Mouse (Mus musculus): Measurements from ENCODE around the gene Olfr1440.

Gene Olfr1440

GRCm38 (mm10) chr19:12386979-12387378, at the start of gene Olfr1440:
Gene Olfr1440 (plus strand): TSS chr19:12387279.
- in situ Hi-C loops (cut with MseI, MboI) = no loop called here

- in situ Hi-C loops (cut with MseI, MboI) = no loop called here
Measured at GRCm38 (mm10) chr19:12373004-12373403, 14.1 kb upstream of the Olfr1440 start.

- in situ Hi-C loops (cut with MseI, MboI) = no loop called here
Measured at GRCm38 (mm10) chr19:12374465-12375025, 12.5 kb upstream of the Olfr1440 start.

- in situ Hi-C loops (cut with MseI, MboI) = loop anchor here in 1 of 2 experiments (10.0 kb wide), 1 partner anchor 279 kb away; no protein-coding TSS in a partner anchor
Measured at GRCm38 (mm10) chr19:12413737-12414136, 26.7 kb downstream of the Olfr1440 start.

GRCm38 (mm10) chr19:12417361-12417760, 30.3 kb downstream of the Olfr1440 start, which contains the start of gene Olfr1441:
Gene Olfr1441 (plus strand): TSS chr19:12417433.
- in situ Hi-C loops (cut with MseI, MboI) = loop anchor here in 1 of 2 experiments (10.0 kb wide), 1 partner anchor 283 kb away; no protein-coding TSS in a partner anchor

GRCm38 (mm10) chr19:12418312-12418711, 31.2 kb downstream of the Olfr1440 start:
- in situ Hi-C loops (cut with MseI, MboI) = loop anchor here in 1 of 2 experiments (10.0 kb wide), 1 partner anchor 284 kb away; no protein-coding TSS in a partner anchor

- in situ Hi-C loops (cut with MseI, MboI) = loop anchor here in 1 of 2 experiments (10.0 kb wide), 1 partner anchor 286 kb away; no protein-coding TSS in a partner anchor
Measured at GRCm38 (mm10) chr19:12420555-12420954, 33.5 kb downstream of the Olfr1440 start.

GRCm38 (mm10) chr19:12421680-12422079, 34.6 kb downstream of the Olfr1440 start:
- in situ Hi-C loops (cut with MseI, MboI) = loop anchor here in 1 of 2 experiments (10.0 kb wide), 1 partner anchor 287 kb away; no protein-coding TSS in a partner anchor

GRCm38 (mm10) chr19:12427101-12427500, 40.0 kb downstream of the Olfr1440 start:
- in situ Hi-C loops (cut with MseI, MboI) = loop anchor here in 1 of 2 experiments (10.0 kb wide), 1 partner anchor 292 kb away; no protein-coding TSS in a partner anchor

- in situ Hi-C loops (cut with MseI, MboI) = loop anchor here in 1 of 2 experiments (10.0 kb wide), 1 partner anchor 293 kb away; no protein-coding TSS in a partner anchor
Measured at GRCm38 (mm10) chr19:12427605-12428004, 40.5 kb downstream of the Olfr1440 start, which contains the start of gene Pfpl. Gene Pfpl (plus strand): TSS chr19:12427905.

GRCm38 (mm10) chr19:12433033-12433432, 46.0 kb downstream of the Olfr1440 start:
- in situ Hi-C loops (cut with MseI, MboI) = loop anchor here in 1 of 2 experiments (5.0 kb wide), 1 partner anchor 69 kb away; the partner anchor contains the start of gene Dtx4

- in situ Hi-C loops (cut with MseI, MboI) = no loop called here
Measured at GRCm38 (mm10) chr19:12435011-12435416, 47.9 kb downstream of the Olfr1440 start.

- in situ Hi-C loops (cut with MseI, MboI) = no loop called here
Measured at GRCm38 (mm10) chr19:12435750-12436524, 48.9 kb downstream of the Olfr1440 start.

GRCm38 (mm10) chr19:12439581-12439980, 52.5 kb downstream of the Olfr1440 start:
- in situ Hi-C loops (cut with MseI, MboI) = no loop called here

GRCm38 (mm10) chr19:12440103-12440725, 53.1 kb downstream of the Olfr1440 start:
- in situ Hi-C loops (cut with MseI, MboI) = no loop called here

- in situ Hi-C loops (cut with MseI, MboI) = no loop called here
Measured at GRCm38 (mm10) chr19:12442560-12442959, 55.5 kb downstream of the Olfr1440 start.

- in situ Hi-C loops (cut with MseI, MboI) = no loop called here
Measured at GRCm38 (mm10) chr19:12445014-12445413, 57.9 kb downstream of the Olfr1440 start.
